Mouse (Mus musculus) neural tube, embryonic 15.5 days (tissue): ENCODE data around the gene Tssk1. TPM values are rescaled to one million over a fixed set of nuclear protein-coding genes. Genes with fewer than 3 reads are reported as not detected.

Experiments used
- ATAC-seq: fragments of 200-750 bp; cut with Nextera tagmentation; 2 replicates; pipeline ENCODE4 v1.8.0; 2017; ENCODE audit warnings: mild to moderate bottlenecking, moderate TSS enrichment, moderate library complexity; ENCODE audit not compliant: low FRiP score
- H3K27ac ChIP-seq: fragments of 300-500 bp; sonication (generic); replicated peaks from 2 replicates; pipeline ENCODE4 v1.5.1; 2015; ENCODE audit warnings: mild to moderate bottlenecking, inconsistent platforms
- H3K27me3 ChIP-seq: fragments of 300-500 bp; sonication (generic); replicated peaks from 2 replicates; pipeline ENCODE4 v1.6.1; 2015; ENCODE audit warnings: inconsistent platforms
- H3K36me3 ChIP-seq: fragments of 300-500 bp; sonication (generic); 2 replicates; pipeline ENCODE4 v1.6.1; 2015; ENCODE audit warnings: inconsistent platforms
- H3K4me1 ChIP-seq: fragments of 300-500 bp; sonication (generic); 2 replicates; pipeline ENCODE4 v1.6.1; 2015; ENCODE audit warnings: inconsistent platforms
- H3K4me2 ChIP-seq: fragments of 300-500 bp; sonication (generic); 2 replicates; pipeline ENCODE4 v1.6.1; 2015; ENCODE audit warnings: inconsistent platforms, mild to moderate bottlenecking, moderate library complexity
- H3K4me3 ChIP-seq: fragments of 300-500 bp; sonication (generic); replicated peaks from 2 replicates; pipeline ENCODE4 v1.5.1; 2015; ENCODE audit warnings: mild to moderate bottlenecking, inconsistent platforms
- H3K9ac ChIP-seq: fragments of 300-500 bp; sonication (generic); replicated peaks from 2 replicates; pipeline ENCODE4 v1.6.1; 2015; ENCODE audit warnings: mild to moderate bottlenecking, inconsistent platforms
- H3K9me3 ChIP-seq: fragments of 300-500 bp; sonication (generic); replicated peaks from 2 replicates; pipeline ENCODE4 v1.6.1; 2016; ENCODE audit warnings: inconsistent platforms
- WGBS: fragments of 180-500 bp; shearing (Covaris S2); methylation state at CpG from one replicate; pipeline ENCODE4 v1.1.7; 2015; ENCODE audit warnings: mixed read lengths; 5-methylcytosine and 5-hydroxymethylcytosine counted together
- polyA plus RNA-seq: library from polyadenylated mRNA; unstranded; fragments of >200 nt; fragmentation: Nextera tagmentation; extraction: Ambion mirVana; gene quantifications from 2 replicates; pipeline ENCODE4 v1.2.1, GENCODE M21; 2015

Gene Tssk1
- polyA plus RNA-seq, 1 experiment from 2014 or later: not detected

- Histone ChIP-seq H3K9ac (no peak overlapping the region), H3K9me3 (no peaks in the 10 kb centered on the region), H3K4me2 (no peak overlapping the region), H3K4me3 (no peak overlapping the region), H3K36me3 (peaks cover 25% of the 10 kb centered on the region), H3K27ac (no peak overlapping the region), H3K4me1 (no peaks in the 10 kb centered on the region), H3K27me3 (no peaks in the 10 kb centered on the region)
- 92% methylated on average over 4 of the region's 4 CpGs for WGBS
- no peak for ATAC-seq
These were observed 18.8 kb upstream of the Tssk1 start for GRCm38 (mm10) chr16:17875174-17875573.

DNA sequence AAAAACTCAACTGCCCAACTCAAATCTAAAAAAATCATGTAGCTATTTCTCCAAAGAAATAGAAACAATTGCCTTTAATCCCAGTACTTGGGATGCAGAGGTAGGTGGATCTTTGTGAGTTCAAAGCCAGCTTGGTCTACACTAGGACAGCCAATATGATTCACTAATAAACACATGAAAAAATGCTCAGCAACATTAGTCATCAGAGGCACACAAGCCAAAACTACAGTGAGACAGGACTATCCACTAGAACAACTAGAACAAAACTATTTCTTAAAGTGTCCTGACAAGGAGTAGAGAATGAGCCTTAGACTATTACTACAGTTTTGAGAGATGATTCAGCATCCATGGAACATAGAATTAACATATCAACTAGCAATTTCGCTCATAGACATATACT is 17.9 kb upstream of the Tssk1 start:
- no peak for ATAC-seq
- no peak overlapping the region for H3K4me3 ChIP-seq
- H3K4me2 ChIP-seq: no peak overlapping the region
- H3K9me3 ChIP-seq: no peaks in the 10 kb centered on the region
- H3K27ac ChIP-seq: no peak overlapping the region
- no peaks in the 10 kb centered on the region for H3K27me3 ChIP-seq
- H3K4me1 ChIP-seq: 0 out of 2 replicates have a peak, but pooled peaks cover under 1% of the 10 kb centered on the region
- H3K36me3 ChIP-seq: peaks cover 18% of the 10 kb centered on the region
- no peak overlapping the region for H3K9ac ChIP-seq
- 95% methylated on average over 1 of the region's 1 CpGs for WGBS

DNA sequence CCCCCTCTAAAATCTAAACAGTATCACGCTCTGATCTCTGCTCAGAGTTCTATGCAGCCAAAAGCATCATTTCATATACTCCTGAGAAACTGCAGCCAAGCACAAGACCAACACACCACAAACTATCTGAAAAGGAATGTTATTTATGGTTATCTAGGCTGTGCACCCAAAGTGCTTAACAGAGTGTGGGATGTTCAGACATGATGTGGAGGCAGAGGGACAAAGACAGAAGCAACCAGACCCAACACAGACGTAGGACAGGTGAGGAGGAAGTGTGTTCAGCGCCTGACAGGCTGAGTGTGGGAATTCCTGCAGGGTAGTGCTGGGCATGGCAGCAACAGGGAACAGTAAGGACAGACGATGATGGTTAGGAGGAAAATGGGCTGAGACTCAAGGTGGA is 14.5 kb upstream of the Tssk1 start:
- Histone ChIP-seq H3K4me1 (0 out of 2 replicates have a peak, but pooled peaks cover 3% of the 10 kb centered on the region), H3K9me3 (no peaks in the 10 kb centered on the region), H3K4me2 (no peak overlapping the region), H3K27me3 (no peaks in the 10 kb centered on the region), H3K4me3 (no peak overlapping the region), H3K9ac (no peak overlapping the region), H3K27ac (no peak overlapping the region), H3K36me3 (0 out of 2 replicates have a peak, but pooled peaks cover 3% of the 10 kb centered on the region)
- no peak for ATAC-seq
- 93% methylated on average over 4 of the region's 4 CpGs for WGBS

DNA sequence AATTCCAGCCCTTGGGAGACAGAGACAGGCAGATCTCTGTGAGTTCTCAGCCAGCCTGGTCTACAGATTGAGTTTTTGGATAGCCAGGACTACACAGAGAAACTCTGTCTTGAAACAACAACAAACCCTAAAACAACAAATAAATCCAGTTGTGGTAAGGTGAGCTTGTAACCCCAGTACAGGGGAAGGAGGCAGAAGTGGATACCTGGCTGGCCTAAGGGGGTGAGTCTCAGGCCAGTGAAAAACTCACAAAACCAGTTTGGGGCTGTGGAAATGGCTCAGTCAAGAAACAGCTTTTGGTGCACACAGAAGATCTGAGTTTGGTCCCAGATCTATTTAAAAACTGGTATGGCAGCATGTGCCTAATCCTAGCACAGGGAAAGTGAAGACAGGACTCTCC is 11.8 kb upstream of the Tssk1 start:
- Histone ChIP-seq H3K27ac (no peak overlapping the region), H3K27me3 (no peaks in the 10 kb centered on the region), H3K9ac (no peak overlapping the region), H3K36me3 (0 out of 2 replicates have a peak, but pooled peaks cover 2% of the 10 kb centered on the region), H3K4me3 (no peak overlapping the region), H3K9me3 (no peaks in the 10 kb centered on the region), H3K4me2 (no peak overlapping the region), H3K4me1 (peaks cover 18% of the 10 kb centered on the region)
- no peak for ATAC-seq

- Histone ChIP-seq H3K4me3 (no peak overlapping the region), H3K9me3 (no peaks in the 10 kb centered on the region), H3K27ac (no peak overlapping the region), H3K27me3 (no peaks in the 10 kb centered on the region), H3K4me2 (no peak overlapping the region), H3K4me1 (peaks cover 18% of the 10 kb centered on the region), H3K36me3 (no peaks in the 10 kb centered on the region), H3K9ac (no peak overlapping the region)
- ATAC-seq: no peak
- 88% methylated on average over 6 of the region's 6 CpGs for WGBS
These were observed 9.9 kb upstream of the Tssk1 start for GRCm38 (mm10) chr16:17884116-17884515.

GRCm38 (mm10) chr16:17889689-17890341 is 4.2 kb upstream of the Tssk1 start:
- no peaks in the 10 kb centered on the region for H3K27me3 ChIP-seq
- 81% methylated on average over 6 of the region's 6 CpGs for WGBS
- no peaks in the 10 kb centered on the region for H3K36me3 ChIP-seq
- H3K27ac ChIP-seq: 0 out of 2 replicates have a peak overlapping the region, but pooled peaks have one; percentile 9
- peaks cover 41% of the 10 kb centered on the region for H3K4me1 ChIP-seq
- H3K9me3 ChIP-seq: no peaks in the 10 kb centered on the region
- ATAC-seq: no peak
- peak overlapping the region; percentile 80 for H3K4me3 ChIP-seq
- H3K4me2 ChIP-seq: peak overlapping the region; percentile 85
- H3K9ac ChIP-seq: peak overlapping the region; percentile 100

DNA sequence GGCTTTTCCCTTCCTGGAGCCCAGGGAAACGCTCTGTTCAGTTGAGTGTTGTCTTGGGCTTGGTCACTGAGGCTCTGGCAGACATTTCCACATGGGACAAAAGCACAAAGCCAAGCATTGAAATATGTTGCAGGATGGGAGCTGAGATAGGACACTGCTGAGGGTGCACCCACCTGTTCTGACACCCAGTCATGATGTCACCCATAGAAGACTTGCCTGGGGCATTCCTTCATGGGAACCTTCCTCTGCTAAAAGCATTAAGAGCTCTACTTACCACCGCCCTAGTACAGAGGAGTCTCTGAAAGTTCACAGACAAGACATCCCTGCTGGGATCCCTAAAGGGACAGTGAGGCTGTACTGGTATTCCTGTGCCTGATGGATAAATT is 3.7 kb upstream of the Tssk1 start:
- peak overlapping the region; percentile 100 for H3K9ac ChIP-seq
- H3K27me3 ChIP-seq: no peaks in the 10 kb centered on the region
- H3K9me3 ChIP-seq: no peaks in the 10 kb centered on the region
- 37% methylated on average over 2 of the region's 2 CpGs for WGBS
- no peaks in the 10 kb centered on the region for H3K36me3 ChIP-seq
- H3K4me1 ChIP-seq: peaks cover 39% of the 10 kb centered on the region
- H3K4me3 ChIP-seq: peak overlapping the region; percentile 80
- peak overlapping the region; percentile 85 for H3K4me2 ChIP-seq
- H3K27ac ChIP-seq: 0 out of 2 replicates have a peak overlapping the region, but pooled peaks have one; percentile 97
- ATAC-seq: no peak

DNA sequence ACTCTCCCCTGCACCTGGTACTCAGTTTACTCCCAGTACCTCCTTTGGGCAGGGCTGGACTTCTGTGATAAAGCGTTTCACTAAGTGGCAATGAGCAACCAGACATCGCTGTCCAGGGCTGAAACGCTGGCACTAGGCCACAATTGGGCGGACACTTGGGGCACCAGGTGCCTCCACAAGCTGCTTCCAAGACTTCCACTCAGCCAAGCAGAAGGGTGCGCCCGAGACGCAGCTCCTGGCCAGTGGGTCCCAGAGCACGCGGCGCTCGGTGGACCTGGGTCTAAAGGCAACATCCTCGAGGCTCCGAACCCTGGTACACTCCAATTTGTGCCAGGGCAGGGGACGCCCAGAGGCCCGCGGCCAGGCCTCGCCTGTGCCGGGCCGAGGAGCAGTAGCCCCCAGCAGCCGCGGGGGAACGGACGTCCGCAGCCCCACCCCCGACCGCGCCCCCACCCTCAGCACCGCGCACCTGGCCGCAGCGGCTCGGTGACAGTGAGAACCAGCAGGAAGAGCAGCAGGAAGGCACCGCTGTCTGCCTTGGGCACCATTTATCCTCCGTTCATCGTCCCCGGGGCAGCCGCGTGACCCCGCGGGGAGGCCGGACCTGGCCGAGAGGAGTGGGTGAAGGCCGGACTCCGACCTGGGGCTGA is 3.0 kb upstream of the Tssk1 start:
- Histone ChIP-seq H3K9ac (peak overlapping the region; percentile 100), H3K27me3 (no peaks in the 10 kb centered on the region), H3K9me3 (no peaks in the 10 kb centered on the region), H3K4me2 (peak overlapping the region; percentile 85), H3K4me1 (peaks cover 32% of the 10 kb centered on the region), H3K36me3 (no peaks in the 10 kb centered on the region), H3K27ac (peak overlapping the region; percentile 97), H3K4me3 (peak overlapping the region; percentile 80)
- peak; percentile 70 for ATAC-seq
- under 1% methylated on average over 44 of the region's 44 CpGs for WGBS

DNA sequence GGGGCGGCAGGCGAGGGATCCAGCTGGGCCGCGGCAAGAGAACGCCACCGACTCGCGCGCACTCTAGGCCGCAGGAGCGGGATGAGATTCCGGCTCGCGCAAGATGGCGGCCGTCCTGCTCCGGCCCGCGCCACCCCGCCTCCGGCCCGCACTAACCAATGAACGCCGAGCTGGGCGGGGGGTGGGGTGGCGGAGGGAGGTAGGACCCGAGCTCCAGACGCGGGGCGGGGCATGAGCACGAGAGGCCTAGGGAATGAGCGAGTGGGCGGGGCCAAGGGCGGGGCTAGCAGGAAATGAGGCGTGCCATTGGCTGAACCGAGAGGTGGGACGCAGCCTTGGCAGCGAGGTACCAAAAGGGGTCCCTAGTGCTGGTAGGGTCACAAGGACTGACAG is 2.5 kb upstream of the Tssk1 start, which contains the start of gene Gm20518:
Gene Gm20518 (minus strand): TSS at position 105 of the 393 bp plus-strand sequence.
- Histone ChIP-seq H3K36me3 (no peaks in the 10 kb centered on the region), H3K4me1 (peaks cover 31% of the 10 kb centered on the region), H3K4me2 (peak within 1 kb of the TSS; percentile 85), H3K9ac (peak within 1 kb of the TSS; percentile 100), H3K27ac (peak within 1 kb of the TSS; percentile 97), H3K4me3 (peak within 1 kb of the TSS; percentile 80), H3K9me3 (no peaks in the 10 kb centered on the region), H3K27me3 (no peaks in the 10 kb centered on the region)
- ATAC-seq: peak; percentile 96
- under 1% methylated on average over 38 of the region's 38 CpGs for WGBS

DNA sequence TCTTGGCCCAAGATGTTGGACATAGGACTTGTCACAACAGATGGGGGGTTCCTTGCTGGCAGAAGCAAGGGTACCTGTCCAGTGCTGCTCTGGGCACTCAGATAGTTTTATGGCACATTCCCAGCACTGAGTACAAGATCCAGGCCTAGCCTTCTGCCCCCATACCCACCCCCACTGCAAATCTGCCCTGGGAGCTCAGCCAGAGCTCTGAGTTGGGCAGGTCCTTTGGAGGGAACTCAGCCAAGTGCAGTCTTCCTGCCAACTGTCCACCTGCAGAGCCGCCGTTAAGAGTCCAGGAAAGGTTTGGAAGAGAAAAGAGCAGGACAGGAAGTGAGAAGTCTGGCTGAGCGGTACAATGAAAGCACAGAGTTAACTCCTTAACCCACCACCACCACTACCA is 1.4 kb upstream of the Tssk1 start:
- Histone ChIP-seq H3K4me3 (no peak overlapping the region), H3K27ac (peak overlapping the region; percentile 82), H3K36me3 (no peaks in the 10 kb centered on the region), H3K9ac (peak overlapping the region; percentile 32; the same call in 1 of the 2 replicates), H3K27me3 (no peaks in the 10 kb centered on the region), H3K4me2 (0 out of 2 replicates have a peak overlapping the region, but pooled peaks have one; percentile 85), H3K9me3 (no peaks in the 10 kb centered on the region), H3K4me1 (peaks cover 26% of the 10 kb centered on the region)
- ATAC-seq: no peak
- 68% methylated on average over 3 of the region's 3 CpGs for WGBS

GRCm38 (mm10) chr16:17896091-17896490 is 2.1 kb downstream of the Tssk1 start:
- Histone ChIP-seq H3K4me2 (no peak overlapping the region), H3K36me3 (peaks cover 27% of the 10 kb centered on the region), H3K4me3 (no peak overlapping the region), H3K4me1 (peaks cover 11% of the 10 kb centered on the region), H3K27me3 (no peaks in the 10 kb centered on the region), H3K9ac (no peak overlapping the region), H3K27ac (no peak overlapping the region), H3K9me3 (no peaks in the 10 kb centered on the region)
- no peak for ATAC-seq

DNA sequence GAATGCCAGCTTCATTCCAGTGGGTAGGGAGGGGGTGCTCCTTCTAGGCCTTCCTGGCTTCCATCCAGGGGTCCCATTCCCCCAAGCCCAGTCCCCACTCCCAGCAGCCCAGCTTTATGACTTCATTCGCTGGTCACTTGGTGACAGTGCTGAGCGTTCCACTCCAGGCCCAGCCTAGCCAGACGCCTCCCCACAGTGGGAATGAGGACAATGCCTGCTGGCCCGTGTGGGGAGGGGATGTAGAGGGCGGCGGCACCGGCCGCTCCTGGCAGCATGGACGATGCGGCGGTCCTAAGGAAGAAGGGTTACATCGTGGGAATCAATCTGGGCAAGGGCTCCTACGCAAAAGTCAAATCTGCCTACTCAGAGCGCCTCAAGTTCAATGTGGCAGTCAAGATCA is 4.4 kb downstream of the Tssk1 start, which contains the start of the genes Dgcr2 and Tssk2:
Gene Dgcr2 (minus strand): TSS at position 101 of the 400 bp plus-strand sequence.
Gene Tssk2 (plus strand): TSS at position 176 of the 400 bp plus-strand sequence.
- no peaks in the 10 kb centered on the region for H3K27me3 ChIP-seq
- no peaks in the 10 kb centered on the region for H3K9me3 ChIP-seq
- H3K4me2 ChIP-seq: no peak within 1 kb of the TSS
- 89% methylated on average over 14 of the region's 14 CpGs for WGBS
- H3K4me3 ChIP-seq: no peak within 1 kb of the TSS
- ATAC-seq: no peak
- no peaks in the 10 kb centered on the region for H3K4me1 ChIP-seq
- peaks cover 51% of the 10 kb centered on the region for H3K36me3 ChIP-seq
- H3K9ac ChIP-seq: no peak within 1 kb of the TSS
- H3K27ac ChIP-seq: no peak within 1 kb of the TSS
